Mouse (Mus musculus): ENCODE measurements around the gene Ocm. TPM values are rescaled to one million over a fixed set of nuclear protein-coding genes. Genes with fewer than 3 reads are reported as not detected.
A peak's percentile ranks its signal among the peaks of the same experiment; 100 is the strongest.
"Not testable (repeated sequence)": the region's sequence is repeated elsewhere in the genome, so short reads cannot be mapped to it uniquely, and the experiment has no call there.

Ocm gene
- polyA plus RNA-seq, 1 experiment from 2014 or later, result not detected

DNA sequence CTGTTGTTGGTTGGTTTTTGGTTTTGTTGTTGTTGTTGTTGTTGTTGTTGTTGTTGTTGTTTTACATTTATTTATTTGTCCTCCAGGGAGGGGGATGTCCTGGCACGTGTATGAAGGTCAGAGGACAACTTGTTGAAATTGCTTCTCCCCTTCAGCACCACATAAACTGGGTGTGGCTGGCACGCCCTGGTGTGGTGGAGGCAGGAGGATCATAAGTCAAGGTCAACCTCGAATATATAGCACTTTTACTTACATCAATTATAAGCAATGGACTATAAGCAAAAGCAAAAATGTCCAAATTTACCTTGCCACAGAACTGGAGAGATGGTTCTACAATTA, 11.2 kb downstream of the Ocm start:
- WGBS, result 76% methylated on average over 3 of the region's 3 CpGs
- Histone ChIP-seq H3K27ac (ENCODE audit: low read depth, low read length) (no peak overlapping the region), H3K27me3 (ENCODE audit: control insufficient read depth, insufficient read depth, low read length) (no peaks in the 10 kb centered on the region), H3K9ac (ENCODE audit: low read length) (no peak overlapping the region; the same call in 1 of the 2 replicates), H3K4me1 (ENCODE audit: control insufficient read depth, insufficient read depth, low read length) (no peaks in the 10 kb centered on the region), H3K4me3 (ENCODE audit: low read depth, low read length) (peak overlapping the region; percentile 92), H3K4me2 (peak overlapping the region; percentile 49; the same call in 1 of the 2 replicates), H3K9me3 (ENCODE audit: control insufficient read depth, low read length) (no peaks in the 10 kb centered on the region), H3K36me3 (ENCODE audit: control insufficient read depth, insufficient read depth, low read length) (peaks cover 13% of the 10 kb centered on the region; the same call in 1 of the 2 replicates)
- ATAC-seq (ENCODE audit: low FRiP score), result peak; percentile 31; the same call in 1 of the 2 replicates
- DNase-seq (ENCODE audit: low spot score, missing footprints), result no peak

DNA sequence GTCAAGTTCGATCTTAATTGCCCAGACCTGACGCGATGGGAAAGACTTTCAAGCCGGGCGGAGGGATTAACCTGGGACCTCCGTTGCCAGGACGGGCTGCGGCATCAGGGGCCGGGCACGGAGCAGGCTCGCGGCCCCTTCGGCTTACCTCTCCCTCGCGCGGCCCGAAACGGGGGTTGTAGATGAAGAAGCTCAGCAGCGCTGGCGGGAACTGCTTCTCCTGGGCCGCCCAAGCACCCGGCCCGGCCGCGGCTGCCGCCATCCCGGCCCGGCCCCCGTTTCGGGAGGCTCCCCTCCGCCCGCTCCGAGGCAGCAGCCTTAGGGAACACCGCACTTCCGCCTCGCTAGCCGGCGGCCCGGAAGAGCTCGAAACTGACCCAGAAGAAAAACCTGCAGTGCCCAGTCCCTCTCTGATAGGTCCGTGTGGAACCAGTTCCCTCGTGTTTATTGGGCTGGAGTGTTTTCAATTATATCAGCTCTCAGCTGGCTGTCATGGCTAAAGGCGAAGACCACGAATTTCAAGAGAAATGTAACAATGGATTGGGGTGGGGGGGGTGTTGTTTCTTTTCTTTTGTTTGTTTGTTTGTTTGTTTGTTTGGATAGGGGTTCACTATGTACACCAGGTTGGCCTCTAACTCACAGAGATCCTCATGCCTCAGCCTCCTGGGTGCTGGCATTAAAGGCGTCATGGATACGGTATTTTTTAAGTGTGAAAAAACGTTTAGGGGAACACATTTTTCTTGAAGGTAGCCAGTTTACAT, 11.7 kb downstream of the Ocm start, which contains the start of gene Ccz1:
Gene Ccz1 (minus strand): TSS at position 327 of the 761 bp plus-strand sequence.
- Histone ChIP-seq H3K9me3 (ENCODE audit: control insufficient read depth, low read length) (no peaks in the 10 kb centered on the region), H3K4me1 (ENCODE audit: control insufficient read depth, insufficient read depth, low read length) (no peaks in the 10 kb centered on the region), H3K9ac (ENCODE audit: low read length) (peak within 1 kb of the TSS; percentile 91), H3K27ac (ENCODE audit: low read depth, low read length) (peak within 1 kb of the TSS; percentile 70), H3K4me3 (ENCODE audit: low read depth, low read length) (peak within 1 kb of the TSS; percentile 92), H3K4me2 (peak within 1 kb of the TSS; percentile 49), H3K27me3 (ENCODE audit: control insufficient read depth, insufficient read depth, low read length) (no peaks in the 10 kb centered on the region), H3K36me3 (ENCODE audit: control insufficient read depth, insufficient read depth, low read length) (peaks cover 13% of the 10 kb centered on the region; the same call in 1 of the 2 replicates)
- DNase-seq (ENCODE audit: low spot score, missing footprints), result peak; percentile 97
- ATAC-seq (ENCODE audit: low FRiP score), result peak; percentile 99
- WGBS, result 3% methylated on average over 47 of the region's 47 CpGs

DNA sequence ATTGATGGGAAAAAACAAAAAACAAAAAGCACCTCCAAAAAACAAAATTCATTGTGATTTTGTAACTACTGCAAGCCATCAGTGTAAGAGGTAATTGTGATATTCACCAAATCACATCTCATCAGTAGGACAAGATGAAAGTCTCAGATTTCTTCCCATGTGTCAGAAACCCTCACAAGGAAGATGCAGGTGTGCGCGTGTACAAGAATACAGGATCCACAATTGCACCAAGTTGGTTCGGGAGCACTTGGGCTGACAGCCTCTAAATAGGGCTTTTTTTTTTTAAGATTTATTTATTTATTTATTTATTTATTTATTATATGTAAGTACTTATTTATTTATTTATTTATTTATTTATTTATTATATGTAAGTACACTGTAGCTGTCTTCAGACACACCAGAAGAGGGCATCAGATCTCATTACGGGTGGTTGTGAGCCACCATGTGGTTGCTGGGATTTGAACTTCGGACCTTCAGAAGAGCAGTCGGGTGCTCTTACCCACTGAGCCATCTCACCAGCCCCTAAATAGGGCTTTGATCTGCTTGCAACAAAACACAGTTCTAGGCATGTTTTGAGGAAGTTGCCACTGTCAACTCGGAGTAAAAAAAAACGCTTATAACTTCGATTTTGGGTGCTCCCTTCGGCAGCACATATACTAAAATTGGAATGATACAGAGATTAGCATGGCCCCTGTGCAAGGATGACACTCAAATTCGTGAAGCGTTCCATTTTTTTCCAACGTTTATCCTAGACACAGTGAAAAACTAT, 12.9 kb downstream of the Ocm start:
- not testable (repeated sequence) for H3K27me3 ChIP-seq (ENCODE audit: control insufficient read depth, insufficient read depth, low read length); H3K9me3 ChIP-seq (ENCODE audit: control insufficient read depth, low read length); H3K9ac ChIP-seq (ENCODE audit: low read length); H3K4me1 ChIP-seq (ENCODE audit: control insufficient read depth, insufficient read depth, low read length); ATAC-seq (ENCODE audit: low FRiP score); H3K27ac ChIP-seq (ENCODE audit: low read depth, low read length)
- Histone ChIP-seq H3K4me2 (peak overlapping the region; percentile 49), H3K4me3 (ENCODE audit: low read depth, low read length) (peak overlapping the region; percentile 92), H3K36me3 (ENCODE audit: control insufficient read depth, insufficient read depth, low read length) (peaks cover 18% of the 10 kb centered on the region)
- 69% methylated on average over 12 of the region's 13 CpGs for WGBS
- peak; percentile 77 for DNase-seq (ENCODE audit: low spot score, missing footprints)

DNA sequence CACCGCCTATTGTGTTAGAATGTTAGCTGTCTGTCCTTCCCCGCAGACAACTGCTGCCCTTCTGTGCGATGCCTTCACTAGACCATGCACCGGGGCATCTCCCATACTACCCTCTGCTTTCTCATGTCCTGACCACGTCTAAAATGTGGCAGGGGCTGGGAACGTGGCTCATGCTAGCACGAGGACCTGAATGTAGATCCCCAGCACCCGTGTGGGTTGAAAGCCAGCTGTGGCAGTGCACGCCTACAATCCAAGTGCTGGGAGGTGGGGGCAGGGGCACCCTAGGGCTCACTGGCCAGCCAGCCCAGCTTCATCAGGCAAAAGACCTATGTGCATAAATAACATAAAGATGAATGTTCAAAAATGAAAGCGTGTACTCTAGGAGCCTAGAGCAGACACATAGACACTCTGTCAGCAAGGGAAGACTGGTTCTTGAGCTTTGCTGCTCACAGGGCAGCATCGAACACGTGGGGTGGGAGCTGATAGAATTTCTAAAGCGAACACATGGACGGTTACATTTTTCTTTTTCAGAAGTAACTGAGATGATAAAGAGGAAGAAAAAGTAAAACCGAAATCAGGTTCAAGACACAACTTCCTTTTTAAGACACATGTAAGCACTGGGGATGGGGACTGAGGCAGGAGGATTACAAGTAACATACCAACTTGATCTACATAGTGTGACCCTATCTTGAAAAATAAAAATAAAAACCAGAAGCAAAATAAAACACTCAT, 23.8 kb downstream of the Ocm start:
- no peak for ATAC-seq (ENCODE audit: low FRiP score)
- Histone ChIP-seq H3K4me3 (ENCODE audit: low read depth, low read length) (no peak overlapping the region), H3K36me3 (ENCODE audit: control insufficient read depth, insufficient read depth, low read length) (peaks cover 17% of the 10 kb centered on the region), H3K9me3 (ENCODE audit: control insufficient read depth, low read length) (no peaks in the 10 kb centered on the region), H3K4me2 (no peak overlapping the region), H3K27ac (ENCODE audit: low read depth, low read length) (no peak overlapping the region), H3K4me1 (ENCODE audit: control insufficient read depth, insufficient read depth, low read length) (no peaks in the 10 kb centered on the region), H3K27me3 (ENCODE audit: control insufficient read depth, insufficient read depth, low read length) (no peaks in the 10 kb centered on the region), H3K9ac (ENCODE audit: low read length) (no peak overlapping the region)
- peak; percentile 54 for DNase-seq (ENCODE audit: low spot score, missing footprints)
- WGBS, result 90% methylated on average over 15 of the region's 15 CpGs

DNA sequence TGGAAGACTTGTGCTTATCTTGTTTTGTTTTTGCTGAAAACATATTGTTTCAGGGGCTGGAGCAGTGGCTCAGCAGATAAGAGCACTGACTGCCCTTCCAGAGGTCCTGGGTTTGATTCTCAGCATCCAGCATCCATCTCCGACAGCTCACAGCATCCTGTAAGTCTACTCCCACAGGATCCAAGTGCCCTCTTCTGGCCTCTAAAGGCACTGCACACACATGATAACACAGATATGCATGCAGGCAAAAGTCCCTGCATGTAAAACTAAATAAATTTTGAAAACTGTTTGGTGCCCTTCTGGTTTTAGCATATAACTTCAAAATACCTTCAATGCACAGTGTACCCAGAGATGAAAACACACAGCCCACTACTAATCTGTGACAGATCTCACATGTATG, 27.1 kb downstream of the Ocm start:
- Histone ChIP-seq H3K27me3 (ENCODE audit: control insufficient read depth, insufficient read depth, low read length) (no peaks in the 10 kb centered on the region), H3K4me2 (no peak overlapping the region), H3K9ac (ENCODE audit: low read length) (no peak overlapping the region), H3K36me3 (ENCODE audit: control insufficient read depth, insufficient read depth, low read length) (peaks cover 18% of the 10 kb centered on the region), H3K9me3 (ENCODE audit: control insufficient read depth, low read length) (no peaks in the 10 kb centered on the region), H3K4me3 (ENCODE audit: low read depth, low read length) (no peak overlapping the region), H3K4me1 (ENCODE audit: control insufficient read depth, insufficient read depth, low read length) (no peaks in the 10 kb centered on the region), H3K27ac (ENCODE audit: low read depth, low read length) (no peak overlapping the region)
- 80% methylated on average over 1 of the region's 1 CpGs for WGBS
- peak; percentile 45 for DNase-seq (ENCODE audit: low spot score, missing footprints)
- no peak for ATAC-seq (ENCODE audit: low FRiP score)

DNA sequence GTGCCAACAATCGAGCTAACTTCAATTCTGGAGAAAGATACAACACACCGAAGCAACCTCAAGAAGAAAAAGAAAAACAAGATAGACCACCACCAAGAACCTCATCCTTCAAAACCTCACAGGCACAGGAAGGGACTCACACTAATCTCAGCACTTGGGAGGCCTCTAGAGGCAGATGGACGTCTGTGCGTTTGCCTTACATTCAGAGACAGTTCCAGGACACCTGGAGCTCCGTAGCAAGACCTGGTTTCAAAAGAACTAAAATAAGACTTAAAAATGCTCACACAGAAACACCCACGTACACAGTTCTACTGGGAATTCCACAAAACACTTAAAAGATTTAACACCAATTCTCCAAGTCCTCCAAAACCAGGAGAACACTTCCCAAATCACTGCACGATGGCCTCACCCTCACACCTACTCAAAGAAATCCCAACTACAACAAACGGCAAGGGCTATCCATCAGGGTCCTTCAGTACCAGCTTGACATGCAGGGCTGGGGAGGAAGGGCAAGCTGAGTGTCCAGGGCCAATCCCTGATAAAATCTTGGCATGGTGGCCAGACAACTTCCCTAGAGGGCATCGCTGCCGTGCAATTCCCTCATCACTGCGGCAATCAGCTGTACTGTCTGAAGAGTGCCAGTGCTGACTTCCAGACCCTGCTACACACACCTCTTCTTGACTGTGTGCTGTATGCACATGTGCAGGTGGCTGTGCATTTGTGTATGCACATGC, 31.7 kb downstream of the Ocm start:
- H3K36me3 ChIP-seq (ENCODE audit: control insufficient read depth, insufficient read depth, low read length), result peaks cover 24% of the 10 kb centered on the region
- H3K4me3 ChIP-seq (ENCODE audit: low read depth, low read length), result no peak overlapping the region
- no peak overlapping the region for H3K9ac ChIP-seq (ENCODE audit: low read length)
- no peak for ATAC-seq (ENCODE audit: low FRiP score)
- H3K27ac ChIP-seq (ENCODE audit: low read depth, low read length), result no peak overlapping the region
- 84% methylated on average over 11 of the region's 11 CpGs for WGBS
- H3K4me2 ChIP-seq, result no peak overlapping the region
- H3K27me3 ChIP-seq (ENCODE audit: control insufficient read depth, insufficient read depth, low read length), result no peaks in the 10 kb centered on the region
- no peaks in the 10 kb centered on the region for H3K4me1 ChIP-seq (ENCODE audit: control insufficient read depth, insufficient read depth, low read length)
- peak; percentile 45 for DNase-seq (ENCODE audit: low spot score, missing footprints)
- no peaks in the 10 kb centered on the region for H3K9me3 ChIP-seq (ENCODE audit: control insufficient read depth, low read length)

DNA sequence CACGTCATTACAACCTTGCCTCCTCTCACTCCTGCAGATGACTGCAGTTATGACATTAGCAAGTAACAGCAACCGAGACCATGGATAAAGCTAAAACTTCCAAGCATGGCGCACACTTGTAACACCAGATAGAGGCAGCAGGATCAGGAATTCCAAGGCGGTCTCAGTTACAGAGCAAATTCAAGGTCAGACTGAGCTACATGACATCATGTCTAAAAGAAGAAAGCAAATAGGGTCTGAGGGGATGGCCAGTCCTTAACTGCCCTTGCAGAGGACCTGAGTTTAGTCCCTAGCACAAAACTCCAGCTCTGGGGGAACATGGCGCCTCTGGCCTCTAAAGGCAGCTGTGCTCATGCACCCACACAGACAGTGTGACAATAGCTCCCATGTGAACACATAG, 32.6 kb downstream of the Ocm start:
- Histone ChIP-seq H3K9me3 (ENCODE audit: control insufficient read depth, low read length) (no peaks in the 10 kb centered on the region), H3K4me2 (no peak overlapping the region), H3K36me3 (ENCODE audit: control insufficient read depth, insufficient read depth, low read length) (peaks cover 19% of the 10 kb centered on the region; the same call in 1 of the 2 replicates), H3K4me3 (ENCODE audit: low read depth, low read length) (no peak overlapping the region), H3K27ac (ENCODE audit: low read depth, low read length) (no peak overlapping the region), H3K27me3 (ENCODE audit: control insufficient read depth, insufficient read depth, low read length) (no peaks in the 10 kb centered on the region), H3K9ac (ENCODE audit: low read length) (no peak overlapping the region), H3K4me1 (ENCODE audit: control insufficient read depth, insufficient read depth, low read length) (no peaks in the 10 kb centered on the region)
- DNase-seq (ENCODE audit: low spot score, missing footprints), result no peak
- no peak for ATAC-seq (ENCODE audit: low FRiP score)
- 96% methylated on average over 5 of the region's 5 CpGs for WGBS

DNA sequence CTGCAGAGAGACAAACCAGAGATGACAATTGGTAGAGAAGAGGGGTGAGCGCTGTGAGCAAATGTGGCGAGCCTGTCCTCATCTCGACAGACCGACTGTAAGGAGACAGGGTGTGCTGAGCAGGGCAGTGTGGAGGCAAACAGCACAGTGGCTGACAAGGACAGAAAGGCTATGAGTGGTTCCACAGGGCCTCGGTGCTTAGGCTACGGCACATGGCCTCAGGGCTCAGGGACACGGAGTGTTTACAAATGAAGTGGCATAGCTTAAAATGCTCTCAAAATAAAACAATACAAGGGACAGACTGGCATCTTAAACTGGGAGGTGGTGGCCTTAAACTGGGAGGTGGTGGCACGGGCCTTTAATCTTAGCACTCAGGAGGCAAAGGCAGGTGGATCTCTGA, 33.2 kb downstream of the Ocm start:
- no peaks in the 10 kb centered on the region for H3K4me1 ChIP-seq (ENCODE audit: control insufficient read depth, insufficient read depth, low read length)
- no peak overlapping the region for H3K4me2 ChIP-seq
- no peaks in the 10 kb centered on the region for H3K9me3 ChIP-seq (ENCODE audit: control insufficient read depth, low read length)
- H3K27me3 ChIP-seq (ENCODE audit: control insufficient read depth, insufficient read depth, low read length), result no peaks in the 10 kb centered on the region
- WGBS, result 96% methylated on average over 8 of the region's 8 CpGs
- no peak overlapping the region for H3K27ac ChIP-seq (ENCODE audit: low read depth, low read length)
- no peak overlapping the region for H3K4me3 ChIP-seq (ENCODE audit: low read depth, low read length)
- peaks cover 19% of the 10 kb centered on the region; the same call in 1 of the 2 replicates for H3K36me3 ChIP-seq (ENCODE audit: control insufficient read depth, insufficient read depth, low read length)
- H3K9ac ChIP-seq (ENCODE audit: low read length), result no peak overlapping the region
- ATAC-seq (ENCODE audit: low FRiP score) (no peak), DNase-seq (ENCODE audit: low spot score, missing footprints) (no peak)
